Mouse (Mus musculus): ENCODE results near the gene Cyth3. TPM values are rescaled to one million over a fixed set of nuclear protein-coding genes. Genes with fewer than 3 reads are reported as not detected.

Cyth3 gene
- total RNA-seq (2014; fragmentation: Nextera tagmentation): 3.7 and 3.8 TPM in 2 replicates
- total RNA-seq (2017): 4.4 and 5.1 TPM in 2 replicates

- peak; percentile 93 for ATAC-seq (replicated peaks; ENCODE audit: poor library complexity, severe bottlenecking)
These were observed at the start of gene Cyth3 for GRCm38 (mm10) chr5:143621893-143622622. TSS of gene Cyth3 (plus strand) at chr5:143622447.

DNA sequence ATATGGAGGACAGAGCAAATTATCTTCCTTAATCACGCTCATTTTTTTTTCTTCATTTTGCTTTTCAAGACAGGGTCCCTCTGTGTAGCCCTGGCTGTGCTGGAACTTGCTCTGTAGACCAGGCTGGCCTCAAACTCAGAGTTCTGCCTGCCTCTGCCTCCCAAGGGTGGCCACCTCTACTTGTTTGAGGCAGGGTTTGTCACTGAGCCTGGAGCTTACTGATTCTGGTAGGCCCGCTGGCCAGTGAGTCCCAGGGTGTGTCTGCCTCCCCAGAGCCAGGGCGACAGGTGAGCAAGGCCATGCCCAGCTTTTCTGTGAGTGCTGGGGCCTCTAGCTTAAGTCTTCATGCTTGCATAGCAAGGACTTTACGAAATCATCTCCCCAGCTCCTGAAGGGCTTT lies 49.2 kb upstream of the Cyth3 start:
- ATAC-seq (replicated peaks; ENCODE audit: poor library complexity, severe bottlenecking): no peak

DNA sequence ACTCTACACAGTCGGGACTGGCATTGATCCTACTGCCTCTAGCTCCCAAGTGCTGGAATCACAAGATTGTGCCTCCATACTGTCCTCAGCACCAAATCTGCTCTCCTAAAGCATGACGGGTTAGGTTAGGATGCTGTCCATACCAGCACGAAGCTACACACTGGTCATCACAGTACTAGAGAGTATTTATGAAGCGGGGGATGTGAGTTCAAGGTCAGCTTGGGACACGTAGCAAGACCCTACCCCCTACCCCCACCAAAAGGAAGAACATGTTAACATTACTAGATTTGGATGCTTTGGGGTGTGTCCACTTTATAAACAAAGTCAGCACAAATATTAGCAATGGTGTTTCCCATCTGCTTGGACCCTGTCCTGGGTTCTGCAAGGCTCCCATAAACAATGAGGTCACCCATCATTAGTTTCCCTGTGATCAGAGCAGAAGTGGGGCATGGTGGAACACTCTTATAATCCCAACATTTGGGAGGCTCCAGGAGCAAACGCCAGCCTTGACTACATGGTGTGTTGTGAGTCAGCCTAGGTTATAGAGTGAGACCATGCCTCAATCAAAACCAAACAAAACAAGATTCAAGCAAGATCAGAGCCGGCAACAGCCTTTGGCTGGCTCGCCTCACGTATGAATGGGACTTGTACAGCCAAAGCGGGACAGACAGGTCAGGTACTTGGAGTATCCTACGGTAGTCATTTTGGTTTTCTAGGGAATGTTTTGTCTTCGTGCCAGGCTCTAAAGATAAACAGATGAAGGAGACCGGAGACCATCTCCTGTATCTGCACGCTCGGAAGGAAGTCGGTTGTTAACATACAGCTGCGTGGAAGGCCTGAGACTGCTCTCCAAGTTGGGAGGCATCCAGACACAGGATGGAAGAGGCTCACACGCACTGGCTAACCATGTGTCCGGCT lies 47.7 kb upstream of the Cyth3 start:
- no peak for ATAC-seq (replicated peaks; ENCODE audit: poor library complexity, severe bottlenecking)

- ATAC-seq (replicated peaks; ENCODE audit: poor library complexity, severe bottlenecking): peak; percentile 97
These were observed 42.6 kb upstream of the Cyth3 start for GRCm38 (mm10) chr5:143579537-143580203.

DNA sequence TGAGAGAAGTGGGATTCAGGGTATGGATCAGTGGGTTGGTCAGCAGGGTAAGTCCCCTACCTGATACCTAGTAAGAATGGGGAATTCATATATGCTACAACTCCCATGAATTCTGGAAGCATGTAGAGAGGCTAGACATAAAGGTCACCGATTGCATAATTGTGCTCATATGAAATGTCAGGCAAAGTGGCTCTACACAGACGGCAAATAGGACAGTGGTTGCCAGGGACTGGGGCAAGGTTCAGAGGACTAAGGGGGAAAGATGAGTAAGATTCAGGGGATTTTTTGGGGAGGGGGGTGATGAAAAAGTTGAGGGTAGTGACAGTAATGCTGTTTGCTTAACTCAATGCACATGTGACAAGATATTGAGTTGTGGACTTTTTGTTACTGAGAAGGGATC lies 41.3 kb upstream of the Cyth3 start:
- no peak for ATAC-seq (replicated peaks; ENCODE audit: poor library complexity, severe bottlenecking)

DNA sequence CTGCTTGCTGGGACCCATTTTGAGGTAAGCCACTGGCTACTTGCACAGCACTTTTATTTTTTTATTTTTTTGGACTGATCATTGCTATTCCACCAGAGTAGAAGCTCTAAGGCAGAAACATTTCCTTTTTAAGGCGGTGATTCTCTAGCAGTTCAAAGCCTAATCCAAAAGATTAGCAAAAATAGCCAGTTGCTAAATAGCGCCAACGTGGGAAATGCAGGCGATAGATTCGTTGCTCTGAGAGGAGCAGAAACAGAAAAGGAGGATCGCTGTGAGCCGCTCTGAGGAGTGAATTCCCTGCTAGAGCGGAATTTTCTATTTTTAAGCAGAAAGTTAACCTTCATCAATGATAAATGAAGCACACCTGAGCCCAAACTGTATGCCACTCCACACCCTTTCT lies 40.4 kb upstream of the Cyth3 start:
- no peak for ATAC-seq (replicated peaks; ENCODE audit: poor library complexity, severe bottlenecking)

DNA sequence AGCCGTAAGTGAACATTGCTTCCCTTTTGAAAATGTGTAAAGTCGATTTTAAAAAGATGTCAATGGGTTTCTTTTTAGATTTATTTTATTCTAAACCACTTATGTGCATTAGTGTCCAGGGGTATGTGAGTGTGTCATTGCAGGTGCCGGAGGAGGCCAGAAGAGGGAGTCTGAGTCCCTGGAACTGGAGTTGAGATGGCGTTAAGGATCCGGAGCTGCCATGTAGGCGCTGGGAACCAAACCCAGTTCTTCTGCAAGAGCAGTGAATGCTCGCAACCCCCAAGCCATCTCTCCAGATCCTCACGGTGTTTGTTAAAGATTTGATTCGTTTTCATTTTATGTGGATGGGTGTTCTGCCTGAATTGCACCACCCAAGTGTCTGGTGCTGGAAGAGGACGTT lies 39.2 kb upstream of the Cyth3 start:
- no peak for ATAC-seq (replicated peaks; ENCODE audit: poor library complexity, severe bottlenecking)

- no peak for ATAC-seq (replicated peaks; ENCODE audit: poor library complexity, severe bottlenecking)
These were observed 37.3 kb upstream of the Cyth3 start for GRCm38 (mm10) chr5:143584982-143585381.

DNA sequence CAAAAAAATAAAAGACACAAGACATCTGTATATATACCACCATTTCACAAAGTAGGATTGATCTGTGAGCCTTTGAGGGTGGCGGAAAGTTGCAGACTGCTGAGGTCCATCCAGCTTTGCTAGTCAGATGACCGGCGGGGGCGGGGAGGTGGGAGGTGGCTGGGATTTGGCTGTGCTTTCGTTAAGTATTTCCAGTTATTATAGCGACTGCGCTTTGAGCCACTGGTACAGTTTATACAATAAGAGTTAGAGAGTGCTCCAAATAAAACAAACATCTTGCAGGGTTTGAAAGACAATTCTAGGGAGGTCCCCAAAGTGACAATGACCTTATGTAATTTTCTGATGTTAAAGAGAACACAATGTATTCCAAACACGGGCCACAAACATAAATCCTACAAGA lies 35.9 kb upstream of the Cyth3 start:
- ATAC-seq (replicated peaks; ENCODE audit: poor library complexity, severe bottlenecking): no peak

GRCm38 (mm10) chr5:143589108-143589507 lies 33.1 kb upstream of the Cyth3 start:
- ATAC-seq (replicated peaks; ENCODE audit: poor library complexity, severe bottlenecking): no peak

DNA sequence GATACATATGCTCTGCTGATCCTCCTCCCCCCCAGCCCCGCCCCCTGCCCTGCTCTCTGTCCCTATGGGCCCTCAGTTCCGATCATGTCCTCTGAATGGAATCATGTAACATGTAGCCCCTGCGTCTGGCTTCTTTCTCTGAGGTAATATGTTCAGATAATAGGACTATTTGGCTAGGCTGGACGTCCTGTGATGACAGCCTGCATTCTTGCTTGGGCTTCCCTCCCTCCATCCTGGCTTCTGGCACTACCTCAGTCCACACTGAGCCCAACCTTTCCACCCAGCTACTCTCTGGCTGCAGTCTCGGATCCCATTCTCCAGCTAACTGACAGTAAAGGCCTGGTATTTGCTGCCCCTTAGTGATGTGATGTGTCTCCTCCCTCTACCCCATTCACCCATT lies 29.3 kb upstream of the Cyth3 start:
- ATAC-seq (replicated peaks; ENCODE audit: poor library complexity, severe bottlenecking): no peak

GRCm38 (mm10) chr5:143593563-143594146 lies 28.6 kb upstream of the Cyth3 start:
- ATAC-seq (replicated peaks; ENCODE audit: poor library complexity, severe bottlenecking): no peak

DNA sequence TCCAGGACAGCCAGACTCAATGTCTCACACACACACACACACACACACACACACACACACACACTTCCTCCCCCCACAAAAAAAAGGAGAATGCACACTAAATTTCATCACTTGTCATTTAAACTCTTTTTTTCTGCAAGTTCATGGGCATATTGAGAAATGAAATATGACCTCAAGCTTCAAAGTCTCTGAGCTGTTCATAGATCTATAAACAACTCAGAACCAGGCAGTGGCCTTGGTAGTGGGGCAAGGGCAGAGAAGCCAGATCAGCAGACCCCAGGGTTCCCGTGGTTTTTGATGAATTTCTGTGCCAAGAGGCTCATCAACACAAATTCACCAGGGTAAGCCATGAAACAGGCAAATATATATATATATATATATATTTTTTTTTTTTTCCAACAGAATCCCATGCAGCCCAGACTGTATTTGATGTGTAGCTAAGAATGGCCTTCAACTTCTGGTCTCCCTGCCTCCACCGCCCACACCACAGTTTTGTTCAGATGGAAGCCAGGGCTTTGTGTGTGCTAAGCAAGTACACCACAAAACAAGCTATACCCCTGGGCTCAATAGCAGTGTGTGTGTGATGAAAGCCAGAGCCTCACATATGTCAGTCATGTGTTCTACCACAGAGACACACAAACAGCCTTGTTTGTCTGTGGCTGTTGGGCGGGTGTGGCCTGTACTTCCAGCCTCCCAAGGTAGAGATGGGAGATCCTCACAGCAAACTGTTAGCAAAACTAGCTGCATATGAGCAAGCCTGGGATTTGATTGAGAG lies 27.8 kb upstream of the Cyth3 start:
- peak; percentile 59 for ATAC-seq (replicated peaks; ENCODE audit: poor library complexity, severe bottlenecking)

DNA sequence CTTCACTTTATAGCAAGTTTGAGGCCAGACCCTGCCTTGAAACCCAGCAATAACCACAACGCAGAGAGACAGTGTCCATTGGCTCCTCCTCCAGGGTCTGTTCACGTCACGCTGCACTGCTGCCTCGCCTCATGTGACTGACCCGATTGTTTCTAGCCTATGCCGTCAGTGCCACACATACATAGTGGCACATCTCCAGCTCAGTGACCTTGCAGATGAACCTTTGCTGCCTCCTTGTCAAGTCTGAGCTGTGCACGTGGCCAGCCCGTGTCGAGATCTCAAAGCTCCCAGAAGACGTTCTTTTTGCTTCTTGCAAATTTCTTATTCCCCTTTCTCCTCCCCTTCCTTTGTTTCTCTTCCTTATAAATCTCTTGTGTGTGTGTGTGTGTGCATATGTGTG lies 20.2 kb upstream of the Cyth3 start:
- ATAC-seq (replicated peaks; ENCODE audit: poor library complexity, severe bottlenecking): no peak

GRCm38 (mm10) chr5:143604157-143604774 lies 18.0 kb upstream of the Cyth3 start:
- ATAC-seq (replicated peaks; ENCODE audit: poor library complexity, severe bottlenecking): no peak

- ATAC-seq (replicated peaks; ENCODE audit: poor library complexity, severe bottlenecking): no peak
These were observed 15.5 kb upstream of the Cyth3 start for GRCm38 (mm10) chr5:143606756-143607155.

DNA sequence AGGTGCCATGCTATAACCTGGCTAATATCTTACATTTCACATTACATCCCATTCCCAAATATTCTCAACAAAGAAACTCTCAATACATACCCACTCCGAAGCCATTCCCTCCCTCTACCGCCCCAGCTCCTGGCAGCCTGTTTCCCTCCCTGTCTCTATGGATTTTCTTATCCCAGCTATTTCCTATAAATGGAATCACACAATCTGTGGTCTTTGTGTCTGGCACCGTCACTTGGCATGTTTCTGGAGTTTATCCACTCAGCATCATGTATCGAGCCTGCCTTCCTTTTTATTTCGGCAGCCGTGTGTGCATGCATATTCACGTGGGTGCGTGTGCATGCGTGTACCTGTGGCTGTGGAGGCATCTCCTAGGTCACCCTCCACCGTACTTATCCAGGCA lies 14.1 kb upstream of the Cyth3 start:
- no peak for ATAC-seq (replicated peaks; ENCODE audit: poor library complexity, severe bottlenecking)

- no peak for ATAC-seq (replicated peaks; ENCODE audit: poor library complexity, severe bottlenecking)
These were observed 10.3 kb upstream of the Cyth3 start for GRCm38 (mm10) chr5:143611954-143612353.

DNA sequence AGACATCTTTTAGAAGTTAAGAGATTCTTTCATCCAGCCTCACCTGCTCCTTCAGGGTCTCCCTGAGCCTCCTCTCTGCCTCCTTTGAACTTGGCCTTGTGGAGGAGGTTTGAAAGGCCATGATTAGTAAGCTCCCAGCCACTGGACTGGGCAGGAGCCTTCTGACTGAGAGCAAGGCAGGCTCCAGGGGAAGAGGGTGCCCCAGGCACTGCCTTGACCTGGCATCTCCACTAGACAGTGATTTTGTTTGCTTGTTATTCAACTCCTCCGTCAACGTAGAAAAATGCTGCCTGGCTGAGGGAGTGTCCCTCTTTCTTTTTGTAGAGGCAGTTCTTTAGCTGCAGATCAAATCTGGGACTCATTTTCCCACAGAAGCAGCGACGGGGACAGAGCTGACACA lies 9.0 kb upstream of the Cyth3 start:
- ATAC-seq (replicated peaks; ENCODE audit: poor library complexity, severe bottlenecking): no peak
